Comparison of ENCODE assay signal across 26 mouse cellular contexts in the genomic region with DNA sequence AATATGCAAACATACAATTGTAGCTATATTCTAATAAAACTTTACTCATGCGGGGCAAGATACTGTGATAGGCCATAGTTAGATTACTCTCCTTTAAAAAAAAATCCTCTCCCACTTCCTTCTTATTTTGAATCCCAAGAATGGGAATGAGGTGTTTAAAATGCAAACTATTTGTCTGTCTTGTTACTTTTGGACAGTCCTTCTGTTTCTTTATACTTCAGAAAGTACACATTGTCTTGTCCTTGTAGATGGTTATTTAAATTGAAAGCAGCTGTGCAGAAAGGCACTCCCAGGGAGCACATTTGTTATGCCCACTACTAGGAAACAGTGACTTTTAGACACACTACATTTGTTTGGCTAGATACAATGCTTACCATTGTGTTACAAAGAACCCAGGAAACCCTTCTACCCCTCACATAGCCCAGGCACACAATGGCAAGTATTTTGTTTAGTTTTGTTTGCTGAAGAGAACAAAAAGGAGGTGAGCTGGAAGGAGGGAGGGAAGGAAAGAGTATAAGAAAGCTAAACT.
DNase-seq lines count a peak whose midpoint lies in the region; ATAC-seq lines count a peak whose summit lies in the region.
"Had no signal": no experiment of that assay in that cellular context is flagged by ENCODE, and none has a peak within 500 bp of the region (broad histone marks: within the 10 kb centered on the region; RNA-seq: fewer than 3 reads in every experiment).

No protein-coding gene starts in this region.

- 80% methylated on average over 1 of the region's 1 CpGs for WGBS in embryonic facial prominence, embryonic 15.5 days
- 92% methylated on average over 1 of the region's 1 CpGs for WGBS in embryonic facial prominence, embryonic 10.5 days
- 88% methylated on average over 1 of the region's 1 CpGs for WGBS in forebrain, embryonic 15.5 days
- WGBS in hindbrain, embryonic 10.5 days = 82% methylated on average over 1 of the region's 1 CpGs

- H3K9ac ChIP-seq in embryonic facial prominence, embryonic 15.5 days = no peak overlapping the region
- H3K9ac ChIP-seq in forebrain, embryonic 15.5 days (replicated peaks) = no peak overlapping the region
- H3K9ac ChIP-seq: forebrain, embryonic 12.5 days; hindbrain, embryonic 13.5 days; intestine, embryonic 15.5 days had no signal

- H3K4me3 ChIP-seq in embryonic facial prominence, embryonic 15.5 days (replicated peaks) = no peak overlapping the region
- H3K4me3 ChIP-seq in embryonic facial prominence, embryonic 10.5 days = no peak overlapping the region
- H3K4me3 ChIP-seq in forebrain, embryonic 15.5 days = no peak overlapping the region
- no peak overlapping the region for H3K4me3 ChIP-seq in hindbrain, embryonic 10.5 days
- H3K4me3 ChIP-seq: forebrain, embryonic 12.5 days; hindbrain, embryonic 13.5 days; intestine, embryonic 15.5 days had no signal

- no peaks in the 10 kb centered on the region for H3K36me3 ChIP-seq in embryonic facial prominence, embryonic 15.5 days
- no peaks in the 10 kb centered on the region for H3K36me3 ChIP-seq in embryonic facial prominence, embryonic 10.5 days (replicated peaks)
- H3K36me3 ChIP-seq in forebrain, embryonic 15.5 days = no peaks in the 10 kb centered on the region
- H3K36me3 ChIP-seq in hindbrain, embryonic 10.5 days = no peaks in the 10 kb centered on the region
- H3K36me3 ChIP-seq: forebrain, embryonic 12.5 days; G1E; hindbrain, embryonic 13.5 days; intestine, embryonic 15.5 days had no signal

- peaks cover 7% of the 10 kb centered on the region; the same call in 1 of the 2 replicates for H3K4me1 ChIP-seq in embryonic facial prominence, embryonic 15.5 days
- 0 out of 2 replicates have a peak, but pooled peaks cover 4% of the 10 kb centered on the region for H3K4me1 ChIP-seq in embryonic facial prominence, embryonic 10.5 days
- no peaks in the 10 kb centered on the region for H3K4me1 ChIP-seq in forebrain, embryonic 15.5 days
- H3K4me1 ChIP-seq in hindbrain, embryonic 10.5 days (replicated peaks) = 0 out of 2 replicates have a peak, but pooled peaks cover 6% of the 10 kb centered on the region
- H3K4me1 ChIP-seq: forebrain, embryonic 12.5 days; hindbrain, embryonic 13.5 days; intestine, embryonic 15.5 days had no signal

- no peak for DNase-seq in embryonic facial prominence, embryonic 10.5 days (ENCODE audit: low spot score)
- DNase-seq in ES-CJ7 (ENCODE audit: low read depth, low spot score) (peak; percentile 81), ZHBTc4 (ENCODE audit: low read depth, low spot score) (peak; percentile 83)
- no peak for DNase-seq in hindbrain, embryonic 10.5 days (ENCODE audit: low spot score)
- DNase-seq: B cell, adult 2 months; cerebellum, adult 11 months; cerebellum, adult 8-10 months; cerebellum, postnatal 10 days; cerebellum, postnatal 36 days; embryo, embryonic 11 days; gastrocnemius, postnatal 10 days; gastrocnemius, postnatal 36 days; heart, adult 11 months had no signal

- peak overlapping the region; percentile 49; the same call in 1 of the 2 replicates for H3K27ac ChIP-seq in embryonic facial prominence, embryonic 15.5 days (replicated peaks)
- no peak overlapping the region for H3K27ac ChIP-seq in embryonic facial prominence, embryonic 10.5 days (replicated peaks)
- no peak overlapping the region for H3K27ac ChIP-seq in forebrain, embryonic 15.5 days (replicated peaks)
- H3K27ac ChIP-seq in hindbrain, embryonic 10.5 days = no peak overlapping the region
- H3K27ac ChIP-seq: forebrain, embryonic 12.5 days; hindbrain, embryonic 13.5 days; intestine, embryonic 15.5 days had no signal

- H3K4me2 ChIP-seq in embryonic facial prominence, embryonic 15.5 days (replicated peaks) = no peak overlapping the region
- no peak overlapping the region for H3K4me2 ChIP-seq in forebrain, embryonic 15.5 days (replicated peaks)
- H3K4me2 ChIP-seq: forebrain, embryonic 12.5 days; heart, embryonic 11.5 days; hindbrain, embryonic 13.5 days; intestine, embryonic 15.5 days had no signal

- no peaks in the 10 kb centered on the region for H3K27me3 ChIP-seq in embryonic facial prominence, embryonic 15.5 days
- H3K27me3 ChIP-seq in embryonic facial prominence, embryonic 10.5 days (replicated peaks; ENCODE audit: low read depth, poor library complexity, severe bottlenecking) = no peaks in the 10 kb centered on the region
- no peaks in the 10 kb centered on the region for H3K27me3 ChIP-seq in forebrain, embryonic 15.5 days
- no peaks in the 10 kb centered on the region for H3K27me3 ChIP-seq in hindbrain, embryonic 10.5 days (ENCODE audit: insufficient read depth, poor library complexity, severe bottlenecking)
- H3K27me3 ChIP-seq: CH12.LX; forebrain, embryonic 12.5 days; hindbrain, embryonic 13.5 days; intestine, embryonic 15.5 days; Patski had no signal

- no peaks in the 10 kb centered on the region for H3K9me3 ChIP-seq in embryonic facial prominence, embryonic 15.5 days (replicated peaks)
- H3K9me3 ChIP-seq in embryonic facial prominence, embryonic 10.5 days = no peaks in the 10 kb centered on the region
- H3K9me3 ChIP-seq in forebrain, embryonic 15.5 days = no peaks in the 10 kb centered on the region
- H3K9me3 ChIP-seq in hindbrain, embryonic 10.5 days = no peaks in the 10 kb centered on the region
- H3K9me3 ChIP-seq: forebrain, embryonic 12.5 days; G1E; intestine, embryonic 15.5 days had no signal

- no peak for ATAC-seq in embryonic facial prominence, embryonic 15.5 days (ENCODE audit: insufficient number of reproducible peaks, low FRiP score, low TSS enrichment, low read depth)
- ATAC-seq in granulocyte monocyte progenitor cell, adult 5-6 weeks (replicated peaks; ENCODE audit: poor library complexity, severe bottlenecking) = no peak
- no peak for ATAC-seq in forebrain, embryonic 15.5 days (replicated peaks)
- ATAC-seq: activated CD4-positive, CD25-positive, alpha-beta regulatory T cell, adult 4 months; forebrain, embryonic 16.5 days; hindbrain, embryonic 16.5 days; intestine, embryonic 15.5 days; Patski had no signal

Comparison
In these comparisons a context has a peak if more than half of its experiments do, and no peak if none do; other contexts are left out.
1. DNase-seq: peak in ES-CJ7 (single experiment) and ZHBTc4 (single experiment); none in embryonic facial prominence, embryonic 10.5 days (single experiment) and hindbrain, embryonic 10.5 days (single experiment).